Mouse (Mus musculus) lung, adult 2 months (tissue): Measurements from ENCODE around the gene Tlk1.

Source experiments
- CTCF ChIP-seq: fragments of 200-500 bp; IDR thresholded peaks from 2 replicates; pipeline ENCODE4 v1.5.1; 2011; ENCODE audit warnings: mild to moderate bottlenecking, low read length, control low read depth; ENCODE audit not compliant: insufficient read depth
- POLR2A ChIP-seq: fragments of 200-500 bp; IDR thresholded peaks from 2 replicates; pipeline ENCODE4 v1.6.1; 2011; ENCODE audit warnings: low read depth, mild to moderate bottlenecking, control low read depth, low read length, borderline replicate concordance; ENCODE audit errors: extremely low read depth

DNA sequence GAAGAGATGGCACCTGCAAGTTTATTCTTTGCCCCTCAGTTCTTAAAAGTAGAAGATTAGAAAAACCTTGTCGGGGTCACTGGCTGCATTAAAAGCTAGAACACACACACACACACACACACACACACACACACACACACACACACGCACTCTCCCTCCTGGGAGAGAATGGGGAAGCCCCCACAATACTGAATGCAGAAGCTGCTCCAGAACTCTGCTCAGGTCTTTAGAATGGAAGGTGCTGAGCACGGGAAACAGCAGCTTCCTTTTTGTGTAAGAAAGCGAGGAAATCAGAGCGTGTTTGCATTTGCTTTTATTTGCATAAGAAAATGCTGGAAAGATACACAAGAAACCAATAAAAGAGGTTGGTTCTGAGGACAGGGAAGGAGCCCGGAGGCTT lies 45.3 kb upstream of the Tlk1 start:
- no peak for TF ChIP-seq POLR2A
- TF ChIP-seq CTCF: no peak
